Mouse (Mus musculus) myocyte (in vitro differentiated cells): ENCODE results near the gene Sf3b3.

ENCODE experiments used
- E2F4 ChIP-seq: IDR thresholded peaks from one replicate; pipeline ENCODE4 v1.6.1; 2011; ENCODE audit warnings: mild to moderate bottlenecking, control low read depth, moderate library complexity; ENCODE audit not compliant: insufficient read depth
- POLR2AphosphoS2 ChIP-seq: IDR thresholded peaks from one replicate; pipeline ENCODE4 v1.6.1; 2011; ENCODE audit warnings: low read depth, control low read depth; ENCODE audit not compliant: insufficient read length

DNA sequence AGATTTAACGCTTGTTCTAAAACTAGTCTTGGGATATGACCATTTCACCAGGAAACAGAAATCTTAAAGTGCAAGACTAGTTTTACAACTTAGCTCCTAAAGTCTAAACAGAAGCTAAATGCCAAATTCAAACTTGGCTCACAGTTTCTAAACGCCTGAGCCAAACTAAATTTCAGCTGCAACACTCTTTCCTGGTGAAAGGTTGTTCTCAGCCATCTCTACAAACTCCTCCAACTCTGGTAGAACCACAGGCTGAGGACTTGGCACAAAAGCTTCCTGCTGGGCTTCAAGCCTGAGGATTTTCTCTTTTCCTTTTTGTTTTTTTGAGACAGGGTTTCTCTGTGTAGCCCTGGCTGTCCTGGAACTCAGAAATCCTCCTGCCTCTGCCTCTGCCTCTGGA is 26.3 kb downstream of the Sf3b3 start:
- TF ChIP-seq POLR2AphosphoS2, result no peak
- TF ChIP-seq E2F4, result no peak
